Mouse (Mus musculus) right cerebral cortex, adult 2 months (tissue): ENCODE data around the gene C8g.

Experiments used
- DNase-seq, 2 experiments: peaks; one replicate each; pipeline ENCODE4 v3.0.0; 2021 to 2022; ENCODE audit warnings: low spot score in 2 of 2

C8g gene

GRCm38 (mm10) chr2:25500576-25501405, 728 bp downstream of the C8g start, which contains the start of gene Fbxw5:
Gene Fbxw5, plus strand, starts transcription at chr2:25500750.
- peak; percentile 77 to 82 for DNase-seq

- DNase-seq = no peak
Observed at GRCm38 (mm10) chr2:25500071-25500575, 1.4 kb downstream of the C8g start.

- DNase-seq = no peak
Observed at GRCm38 (mm10) chr2:25498622-25499478, 2.7 kb downstream of the C8g start.

GRCm38 (mm10) chr2:25497846-25498575, 3.5 kb downstream of the C8g start:
- no peak for DNase-seq

- peak; percentile 25 to 37 for DNase-seq
Observed at GRCm38 (mm10) chr2:25496462-25496861, 5.1 kb downstream of the C8g start.

GRCm38 (mm10) chr2:25493476-25493961, 8.0 kb downstream of the C8g start, which contains the start of gene Lcn12:
Gene Lcn12, minus strand, starts transcription at chr2:25493911.
- no peak for DNase-seq

GRCm38 (mm10) chr2:25492988-25493387, 8.5 kb downstream of the C8g start:
- DNase-seq = no peak

GRCm38 (mm10) chr2:25488671-25489068, 12.8 kb downstream of the C8g start:
- DNase-seq = no peak

GRCm38 (mm10) chr2:25487965-25488670, 13.4 kb downstream of the C8g start:
- no peak for DNase-seq

- no peak for DNase-seq
Observed at GRCm38 (mm10) chr2:25484901-25485647, 16.4 kb downstream of the C8g start.

GRCm38 (mm10) chr2:25482969-25483368, 18.6 kb downstream of the C8g start:
- peak in 1 of 2 experiments; percentile 42 for DNase-seq

- no peak for DNase-seq
Observed at GRCm38 (mm10) chr2:25480541-25480940, 21.0 kb downstream of the C8g start.

GRCm38 (mm10) chr2:25479551-25480311, 21.8 kb downstream of the C8g start:
- no peak for DNase-seq

GRCm38 (mm10) chr2:25477967-25478675, 23.4 kb downstream of the C8g start:
- peak in 1 of 2 experiments; percentile 50 for DNase-seq

GRCm38 (mm10) chr2:25477541-25477940, 24.0 kb downstream of the C8g start:
- no peak for DNase-seq

GRCm38 (mm10) chr2:25472550-25472949, 29.0 kb downstream of the C8g start:
- no peak for DNase-seq

GRCm38 (mm10) chr2:25469969-25470368, 31.6 kb downstream of the C8g start, which contains the start of gene Ptgds:
Gene Ptgds, minus strand, starts transcription at chr2:25470046.
- DNase-seq = no peak
